Mouse (Mus musculus): ENCODE data around the gene Clec16a.

Clec16a gene

DNA sequence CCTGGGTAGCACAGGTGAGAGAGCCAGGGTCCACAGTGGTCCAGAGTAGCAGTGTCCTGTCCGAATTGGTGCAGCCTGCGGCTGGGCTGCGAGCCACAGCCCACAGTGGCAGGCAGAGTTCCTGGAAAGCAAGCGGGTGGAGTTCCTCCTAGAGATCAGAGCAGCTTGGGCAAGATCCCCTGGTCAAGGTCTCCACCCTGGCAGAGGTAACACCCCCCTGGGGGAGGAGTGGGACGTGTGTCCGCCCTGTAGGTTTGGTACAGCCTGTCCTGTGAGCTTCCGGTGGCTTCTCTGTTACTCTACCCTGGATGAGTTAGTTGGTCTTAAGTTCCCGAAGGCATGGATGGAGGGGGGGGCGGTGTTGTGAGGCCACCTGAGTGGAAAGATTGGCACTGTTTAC, 223.7 kb downstream of the Clec16a start:
- DNase-seq (ENCODE audit: low spot score), result no peak

DNA sequence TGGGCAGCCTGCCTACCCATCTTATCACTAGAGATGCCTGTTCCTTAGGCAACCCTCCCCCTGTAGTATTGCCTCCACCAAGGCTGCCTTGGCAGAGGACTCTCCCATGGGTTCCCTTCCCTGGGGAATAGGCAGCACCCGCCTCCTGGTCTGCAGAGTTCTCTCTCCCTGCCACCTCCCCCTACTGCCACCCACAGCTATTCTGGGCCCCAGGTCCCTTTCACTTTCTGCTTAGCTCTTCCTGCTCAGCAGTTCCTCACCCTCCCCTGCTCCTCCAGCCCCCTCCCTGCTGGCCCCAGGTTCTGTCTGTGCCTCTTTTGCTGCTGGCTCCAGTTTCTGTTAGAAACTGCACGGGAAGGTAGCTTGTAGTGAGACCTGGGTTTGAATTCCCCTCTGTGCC, 224.5 kb downstream of the Clec16a start:
- DNase-seq (ENCODE audit: low spot score), result no peak

DNA sequence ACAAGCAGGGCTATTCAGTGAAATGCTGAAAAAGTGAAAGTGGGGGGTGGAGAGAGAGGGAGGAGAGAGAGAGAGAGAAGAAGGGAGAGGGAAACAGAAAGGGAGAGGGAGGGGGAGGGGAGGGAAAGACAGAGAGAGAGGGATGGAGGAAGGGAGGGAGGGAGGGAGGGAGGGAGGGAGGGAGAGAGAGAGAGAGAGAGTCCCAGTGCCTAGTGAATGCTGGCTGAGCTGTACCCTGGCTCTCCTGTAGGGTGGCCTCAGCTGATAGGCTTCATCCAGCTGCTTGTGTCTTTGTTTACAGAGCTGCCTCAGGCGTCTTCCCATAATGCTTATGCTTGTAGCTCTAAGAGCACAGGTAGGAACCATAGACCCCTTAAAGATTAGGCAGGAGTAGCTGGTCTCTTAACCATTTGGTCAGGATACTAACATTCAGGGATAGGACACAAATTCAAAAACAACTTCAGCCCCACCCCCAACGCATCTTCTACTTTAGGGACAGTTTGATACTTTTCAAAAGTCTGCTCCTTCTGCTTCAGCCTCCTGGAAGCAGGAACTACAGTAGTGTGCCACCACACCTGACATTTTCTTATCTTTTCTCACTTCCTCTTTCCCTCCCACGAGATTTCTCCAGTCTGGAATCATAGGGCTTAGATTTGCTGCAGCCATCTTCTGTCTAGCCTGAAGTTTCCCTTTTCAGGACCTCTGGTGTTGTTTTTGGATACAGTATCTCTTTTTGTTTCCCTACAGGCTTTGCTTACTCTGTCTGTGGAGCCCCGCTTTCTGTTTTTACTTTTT, 225.6 kb downstream of the Clec16a start:
- DNase-seq (ENCODE audit: low spot score), result no peak

DNA sequence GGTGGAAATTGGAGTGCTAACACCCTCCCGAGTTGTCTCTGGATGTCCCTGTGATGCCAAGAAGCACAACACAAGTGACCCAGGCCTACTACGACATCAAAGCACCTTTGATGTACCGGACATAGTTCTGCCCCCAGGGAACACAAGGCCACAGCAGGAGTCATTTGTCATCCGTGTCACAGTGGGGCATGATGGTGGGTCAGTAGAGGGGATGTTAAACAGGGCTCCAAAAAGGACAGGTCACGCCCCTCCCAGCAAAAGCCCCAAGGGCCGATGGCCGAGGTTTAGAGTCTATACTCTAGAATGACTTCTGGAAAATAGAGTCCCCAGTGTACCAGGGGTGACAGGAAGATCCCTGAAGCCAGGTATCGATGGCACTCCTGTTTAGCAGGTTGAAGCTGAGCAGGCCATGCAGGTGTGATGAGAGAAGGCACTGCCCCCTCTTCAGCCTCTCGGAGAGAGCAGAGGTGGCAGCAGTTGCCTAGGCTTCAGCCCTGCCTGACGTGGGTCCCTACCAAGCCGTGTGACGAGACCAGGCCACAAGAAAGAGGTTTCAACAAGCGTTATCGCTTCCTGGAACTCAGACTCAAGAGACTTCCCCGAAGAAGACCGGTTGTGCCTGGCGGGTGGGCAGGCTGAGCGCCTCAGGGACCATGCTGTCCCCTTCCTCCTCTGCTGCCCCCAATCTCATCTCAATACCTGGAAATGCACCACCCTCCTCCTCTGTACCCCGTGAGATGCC, 226.8 kb downstream of the Clec16a start:
- DNase-seq (ENCODE audit: low spot score), result no peak

DNA sequence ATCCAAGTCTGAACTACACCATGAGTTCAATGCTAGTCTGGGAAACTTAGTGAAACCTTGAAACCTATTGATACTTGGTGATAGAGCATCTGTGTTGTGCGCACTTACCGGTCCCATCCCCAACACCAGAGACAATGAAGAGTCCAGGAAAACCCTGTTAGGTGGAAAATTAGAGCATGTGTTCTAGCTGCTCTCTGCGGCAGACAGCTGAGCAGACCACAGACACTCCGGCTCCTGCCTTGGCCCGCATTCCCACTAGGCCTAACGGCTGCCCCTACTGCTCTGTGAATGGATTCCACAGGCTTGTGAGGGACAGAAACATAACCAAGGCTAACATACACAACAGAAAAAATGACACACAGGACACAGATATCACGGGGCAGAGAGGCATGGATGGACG, 228.4 kb downstream of the Clec16a start:
- DNase-seq (ENCODE audit: low spot score), result no peak

DNA sequence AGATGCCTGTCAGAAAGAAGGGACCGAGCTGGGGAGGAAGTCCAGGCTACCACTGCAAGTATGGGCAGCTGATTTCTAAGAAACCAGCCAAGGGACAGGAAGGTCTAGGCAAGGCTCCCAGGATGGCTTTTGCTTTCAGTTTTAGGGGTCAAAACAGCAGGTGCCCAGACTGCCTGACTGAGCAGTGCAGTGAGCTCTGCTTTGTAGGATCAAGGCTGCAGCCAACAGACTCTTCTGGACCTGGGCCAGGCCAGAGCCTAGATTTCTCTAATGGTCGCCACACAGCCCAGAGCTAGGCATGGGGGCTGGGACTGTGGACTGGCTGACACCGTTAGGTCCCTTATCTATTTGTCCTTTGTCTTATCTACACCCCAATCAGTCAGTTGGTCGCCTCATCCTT, 229.6 kb downstream of the Clec16a start:
- DNase-seq (ENCODE audit: low spot score), result no peak

DNA sequence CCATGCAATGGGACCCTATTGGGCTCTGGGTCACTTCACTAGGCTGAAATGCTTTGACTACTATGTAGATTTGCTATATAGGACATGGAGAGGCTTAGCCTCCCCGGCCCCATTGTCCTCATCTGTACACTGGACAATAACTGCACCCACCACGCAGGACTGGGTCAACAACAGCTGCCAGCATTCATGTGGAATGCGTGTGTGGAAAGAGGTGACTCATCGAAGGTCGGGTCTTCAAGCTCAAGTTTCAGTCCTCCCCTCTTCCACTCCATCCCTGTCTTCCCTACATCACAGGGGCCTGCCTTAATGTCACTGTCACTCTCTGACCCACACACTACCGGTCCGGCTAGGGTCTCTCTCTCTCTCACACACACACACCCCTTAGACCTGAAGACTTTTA, 231.2 kb downstream of the Clec16a start:
- DNase-seq (ENCODE audit: low spot score), result no peak

DNA sequence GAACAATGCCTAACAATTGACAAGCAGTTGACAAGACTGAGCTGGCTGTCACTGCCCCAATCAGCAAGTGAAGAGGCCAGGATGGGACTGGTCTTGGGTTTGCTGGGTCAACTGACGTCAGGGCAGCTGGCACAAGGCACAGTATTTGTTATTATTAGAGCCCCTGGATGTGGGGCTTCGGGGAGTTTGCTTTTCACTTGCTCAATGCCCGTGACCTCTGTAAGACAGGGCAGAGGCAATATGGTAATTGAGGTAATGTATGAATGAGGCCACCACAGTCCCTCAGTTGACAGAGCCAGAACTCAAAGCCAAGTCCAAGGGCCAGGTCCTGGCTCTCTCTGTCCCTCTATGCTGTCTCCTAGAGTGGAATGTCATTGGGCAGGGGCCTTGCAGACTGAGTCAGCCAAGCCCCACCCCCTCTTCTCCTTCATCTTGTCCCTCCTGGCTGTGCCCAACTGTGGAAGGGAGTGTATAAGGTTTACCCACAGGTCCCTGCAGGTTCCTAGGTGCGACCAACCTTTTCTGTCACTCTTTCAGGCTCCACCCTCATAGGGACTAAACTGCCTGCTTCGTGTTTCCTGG, 232.5 kb downstream of the Clec16a start:
- no peak for DNase-seq (ENCODE audit: low spot score)

DNA sequence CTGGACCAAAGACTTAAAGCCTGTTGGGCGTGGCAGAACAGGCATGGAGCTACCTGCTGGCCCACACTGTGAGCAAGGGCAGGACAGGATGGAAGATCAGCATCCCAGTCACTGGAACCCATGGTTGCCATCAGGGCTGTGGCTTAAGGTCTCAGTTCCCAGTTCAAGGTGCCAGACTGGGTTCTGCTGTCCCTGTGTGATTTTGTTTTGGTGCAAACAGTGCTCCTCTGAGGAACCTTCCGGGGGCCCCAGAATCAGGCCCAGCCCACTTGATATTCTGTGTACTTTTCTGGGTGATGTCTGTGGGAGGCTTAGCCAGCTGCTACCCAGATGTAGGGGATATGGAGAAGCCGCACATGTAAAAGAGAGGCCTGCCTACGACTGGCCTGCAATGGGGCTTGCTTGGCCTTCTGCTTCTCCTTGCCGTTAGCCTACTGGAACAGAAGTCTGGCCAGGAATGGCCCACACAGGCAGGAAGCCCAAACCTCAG, 235.5 kb downstream of the Clec16a start:
- no peak for DNase-seq (ENCODE audit: low spot score)

DNA sequence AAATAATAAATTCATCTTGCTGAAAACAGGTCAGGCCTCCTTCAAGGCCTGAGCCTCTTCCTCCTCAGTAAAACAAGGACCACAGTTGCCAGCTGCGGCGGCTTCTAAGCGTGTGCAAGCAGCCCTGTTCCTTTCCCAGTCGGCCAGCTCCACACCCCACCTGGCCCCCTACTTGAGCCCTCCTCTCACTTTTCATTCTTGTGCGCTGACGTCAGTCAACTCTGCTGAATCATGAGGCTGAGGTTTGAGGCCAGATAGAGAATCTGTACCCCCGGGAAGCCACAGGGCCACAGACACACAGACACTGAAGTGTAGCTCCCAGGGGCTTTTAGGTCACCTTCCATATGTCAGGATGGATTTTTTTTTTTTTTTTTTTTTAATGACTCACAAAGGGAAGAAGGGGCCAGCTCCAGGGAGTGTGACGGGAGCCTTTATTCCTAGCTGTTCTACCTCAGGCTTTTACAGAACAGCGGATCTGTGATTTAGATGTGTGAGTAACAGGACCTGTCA, 236.8 kb downstream of the Clec16a start:
- peak; percentile 31 for DNase-seq (ENCODE audit: low spot score)

DNA sequence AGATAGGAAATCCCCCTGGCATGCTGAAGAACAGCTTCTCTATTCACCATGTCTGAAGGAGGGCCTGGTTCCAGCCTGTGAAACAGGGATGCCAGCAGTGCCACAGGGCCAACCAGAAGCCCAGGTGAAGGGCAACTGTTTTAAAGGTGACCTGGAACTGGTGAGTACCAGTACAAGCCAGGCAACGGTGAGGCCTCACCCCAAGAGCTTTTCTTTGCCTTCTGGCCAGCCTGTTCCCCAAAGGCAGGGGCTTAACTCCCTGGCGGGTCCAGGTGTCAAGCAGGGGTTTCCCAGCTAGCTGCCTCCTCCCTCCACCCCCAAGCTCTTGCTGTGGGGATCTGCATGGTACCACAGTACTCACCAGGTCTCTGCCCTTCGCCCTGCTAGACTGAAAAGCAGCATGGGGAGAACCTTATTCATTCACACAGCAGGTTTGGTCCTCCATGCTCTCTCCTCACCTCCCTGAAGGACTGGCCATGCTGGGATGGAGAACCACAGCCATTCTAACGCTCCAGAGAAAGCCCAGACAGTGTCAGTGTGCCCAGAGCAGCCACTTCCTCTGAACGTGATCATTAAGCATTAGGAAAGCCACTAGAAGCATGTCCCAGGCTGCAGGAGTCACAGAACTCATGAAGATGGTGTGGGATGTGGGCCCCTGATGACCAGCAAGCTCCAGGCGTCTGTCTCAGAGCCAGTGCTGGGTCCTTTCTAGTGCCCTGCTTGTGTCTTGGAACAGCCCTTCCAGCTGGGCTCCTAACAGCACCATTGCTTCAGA, 237.4 kb downstream of the Clec16a start:
- no peak for DNase-seq (ENCODE audit: low spot score)

DNA sequence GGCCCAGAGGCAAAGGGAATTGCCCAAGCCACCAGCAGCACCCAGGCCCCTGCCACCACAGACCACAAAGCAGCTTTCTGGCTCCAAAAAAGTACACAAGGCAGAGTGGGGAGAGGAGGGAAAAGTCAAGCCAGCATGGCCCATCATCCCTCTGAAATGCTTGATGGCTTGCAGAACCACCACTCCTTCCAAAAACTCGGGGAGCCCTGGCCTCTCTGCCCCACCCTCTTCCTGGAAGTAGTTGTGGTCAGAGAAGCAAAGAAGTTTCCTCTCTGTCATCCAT, 238.0 kb downstream of the Clec16a start:
- DNase-seq (ENCODE audit: low spot score), result no peak

DNA sequence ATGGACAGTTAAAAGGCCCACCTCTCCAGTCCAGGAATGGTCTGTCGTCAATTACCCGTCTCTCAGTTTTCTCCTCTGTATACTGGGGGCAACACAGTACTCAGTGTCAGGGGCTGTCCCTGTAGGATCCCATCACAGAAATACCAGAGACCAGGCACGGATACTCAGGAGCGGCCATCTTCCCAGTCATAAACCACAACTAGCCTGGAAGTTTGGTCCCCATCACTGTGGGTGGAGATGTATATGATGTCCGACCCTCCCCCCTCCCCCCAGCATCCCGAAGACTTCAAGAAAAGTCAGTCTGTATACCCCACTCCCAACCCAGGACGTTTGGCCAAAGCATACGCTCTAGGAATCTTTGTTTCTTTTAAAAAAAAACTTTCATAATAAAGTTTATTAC, 238.3 kb downstream of the Clec16a start:
- no peak for DNase-seq (ENCODE audit: low spot score)

DNA sequence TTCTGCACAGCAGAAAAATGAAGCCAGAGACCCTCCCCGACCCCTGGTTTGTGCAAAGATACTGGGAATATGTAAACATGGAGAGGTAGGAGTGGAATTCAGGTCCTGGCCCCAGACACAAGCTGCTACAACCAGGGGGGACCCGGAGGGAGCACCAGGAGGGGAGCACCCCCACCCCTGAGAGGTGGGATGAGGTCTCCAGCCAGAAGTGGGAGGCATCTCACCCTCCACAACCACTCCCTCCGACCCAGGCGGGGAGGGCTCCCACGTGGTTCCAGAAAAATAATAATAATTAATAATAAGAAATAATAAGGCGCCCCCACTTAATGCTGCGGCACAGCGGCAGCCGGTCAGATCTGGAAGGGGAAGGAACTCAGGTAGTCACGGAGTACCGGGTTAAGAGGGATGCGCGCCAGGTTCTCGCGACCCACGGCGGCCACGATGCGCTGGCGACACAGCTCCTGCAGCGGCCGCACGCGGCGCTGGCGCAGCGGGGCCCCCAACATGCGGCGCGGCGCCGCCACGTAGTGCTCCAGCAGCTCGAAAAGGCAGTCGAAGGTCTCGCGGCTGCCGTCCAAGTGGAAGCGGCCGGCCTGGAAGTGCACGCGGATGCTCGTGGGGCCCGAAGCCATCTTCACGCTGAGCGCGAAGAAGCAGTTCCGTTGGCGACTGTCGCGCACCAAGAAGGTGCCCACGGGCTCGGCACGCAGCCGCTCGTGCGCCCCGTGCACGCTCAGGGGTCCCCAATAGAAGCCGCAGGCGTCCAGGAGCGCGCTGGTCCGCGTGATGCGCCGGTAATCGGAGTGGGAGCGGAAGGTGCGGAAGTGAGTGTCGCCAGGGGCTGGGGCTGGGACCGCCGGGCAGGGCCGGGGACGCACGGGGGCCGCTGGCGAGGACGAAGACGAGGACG, 239.0 kb downstream of the Clec16a start:
- DNase-seq (ENCODE audit: low spot score), result peak; percentile 54

DNA sequence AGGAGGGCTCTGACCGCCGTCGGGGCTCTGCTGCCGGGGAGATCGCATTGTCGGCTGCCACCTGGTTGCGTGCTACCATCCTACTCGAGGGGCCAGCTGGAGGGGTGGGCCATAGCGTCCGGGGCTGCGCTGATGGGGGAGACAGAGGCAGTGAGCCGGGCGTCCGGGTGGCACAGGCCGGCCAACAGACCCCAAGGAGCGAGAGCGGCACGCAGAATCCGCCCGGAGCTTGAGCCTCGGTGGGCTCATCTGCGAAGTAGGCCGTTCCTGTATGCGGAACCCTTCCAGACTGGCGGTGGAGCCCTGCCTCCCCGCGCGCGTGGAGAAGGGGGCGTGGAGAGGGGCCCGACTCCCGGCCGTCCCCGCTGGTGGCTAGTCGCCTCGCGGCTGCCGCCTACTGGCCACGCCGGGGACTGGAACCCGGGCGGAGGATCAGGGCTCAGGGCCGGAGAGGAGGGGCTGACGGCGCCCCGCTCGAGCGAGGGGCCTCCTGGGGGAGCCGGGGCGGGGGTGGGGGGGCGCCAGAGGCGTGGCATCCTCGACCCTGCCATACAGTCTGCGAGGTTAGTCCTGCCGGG, 239.7 kb downstream of the Clec16a start:
- DNase-seq (ENCODE audit: low spot score), result peak; percentile 95

DNA sequence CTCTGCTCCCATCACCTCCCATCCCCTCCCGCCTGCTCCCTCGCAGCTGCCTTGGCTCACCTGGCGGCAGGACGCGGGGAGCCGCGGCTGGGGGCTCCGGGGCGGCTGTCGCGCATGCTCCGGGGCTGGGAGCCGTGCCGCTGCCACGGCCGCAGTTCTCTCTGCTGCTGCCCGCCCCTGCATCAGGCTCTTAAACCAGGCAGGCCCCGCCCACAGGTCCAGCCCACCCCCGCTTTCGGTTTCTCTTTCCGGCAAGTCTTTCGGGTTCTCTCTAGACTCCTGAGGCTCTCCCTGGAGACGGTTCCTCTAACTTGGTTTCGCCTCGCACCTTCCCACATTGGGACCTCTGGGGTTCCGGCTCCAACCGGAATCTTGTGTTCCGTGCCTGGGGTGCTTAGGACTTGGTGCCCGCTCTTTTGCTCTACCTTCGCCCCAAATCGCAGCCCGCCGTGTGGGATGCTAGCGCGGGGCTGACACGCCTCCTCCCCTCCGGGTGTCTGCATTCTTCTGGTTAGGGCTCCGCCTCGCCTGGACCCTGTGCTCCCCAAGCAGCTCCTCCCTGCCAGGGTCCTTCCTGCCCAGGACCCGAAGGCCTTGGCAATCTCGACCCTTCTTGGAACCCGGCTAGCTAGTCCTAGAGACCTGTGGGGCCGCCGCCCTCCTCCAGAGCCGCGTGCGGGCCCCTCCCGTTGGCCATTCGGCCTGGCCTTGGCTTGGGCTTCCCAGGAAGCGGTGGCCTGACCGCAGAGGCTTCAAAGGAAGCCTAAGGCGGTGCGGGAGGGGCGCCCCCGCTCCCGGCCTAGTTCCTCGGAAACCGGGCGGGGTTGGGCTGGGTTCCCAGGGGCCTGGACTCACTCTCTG, 240.5 kb downstream of the Clec16a start, which contains the start of gene Socs1:
Gene Socs1 (minus strand): TSS at position 166 of the 861 bp plus-strand sequence.
- DNase-seq (ENCODE audit: low spot score), result peak; percentile 86

DNA sequence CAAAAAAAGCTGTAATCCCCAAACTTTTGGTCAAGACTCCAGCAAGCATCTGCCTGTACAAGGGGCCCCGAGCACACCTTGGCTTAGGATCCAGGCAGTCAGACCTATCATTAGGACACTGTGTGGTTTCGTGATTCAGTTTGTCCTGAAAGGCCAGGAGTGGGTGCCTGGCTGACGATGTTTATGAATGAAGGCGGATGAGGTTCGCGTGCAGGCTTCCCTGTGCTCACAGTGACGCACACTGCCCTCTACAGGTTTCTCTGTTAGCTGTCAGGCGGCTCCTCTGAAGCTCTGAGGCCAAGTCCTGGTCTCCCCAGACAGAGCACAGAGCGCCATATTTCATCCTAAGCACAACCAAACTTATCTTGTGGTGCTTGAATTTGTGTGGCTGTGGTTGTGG, 241.1 kb downstream of the Clec16a start:
- peak; percentile 95 for DNase-seq (ENCODE audit: low spot score)

DNA sequence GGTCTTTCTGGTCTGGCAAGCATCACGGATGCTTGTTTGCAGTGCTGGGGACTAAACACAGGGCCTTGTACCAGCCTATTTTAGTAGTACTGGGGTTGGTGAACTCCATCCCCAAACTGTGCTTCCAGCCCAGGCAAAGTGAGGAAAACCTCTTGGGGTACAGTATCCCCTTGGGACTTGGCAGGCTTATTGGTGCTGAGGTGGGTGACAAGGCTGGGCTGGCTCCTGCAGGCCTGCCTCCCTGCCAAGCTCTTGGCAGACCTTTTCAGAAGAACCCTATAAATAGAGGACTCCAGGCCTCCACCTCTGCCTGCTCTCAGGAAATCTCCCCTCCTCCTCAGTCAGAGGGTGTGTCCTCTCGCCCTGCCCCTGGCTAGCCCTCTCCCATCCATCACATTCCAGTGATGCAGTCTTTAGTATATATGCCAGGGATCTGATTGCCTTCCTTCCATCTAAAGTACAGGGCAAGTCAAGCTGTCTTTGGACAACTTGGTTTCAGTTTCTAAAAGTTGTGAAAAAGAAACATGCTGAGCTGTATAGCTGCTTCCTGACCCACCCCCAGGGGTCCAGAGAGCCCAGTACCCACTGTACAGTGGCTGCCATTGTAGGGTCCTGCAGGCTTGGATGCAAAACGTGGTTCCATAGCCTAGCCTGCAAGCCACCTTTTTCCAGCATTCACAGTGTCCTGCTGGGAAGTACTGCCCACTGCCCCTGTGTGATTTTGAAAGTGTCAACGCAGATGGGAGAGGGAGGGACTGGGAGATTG, 241.8 kb downstream of the Clec16a start:
- DNase-seq (ENCODE audit: low spot score), result no peak

DNA sequence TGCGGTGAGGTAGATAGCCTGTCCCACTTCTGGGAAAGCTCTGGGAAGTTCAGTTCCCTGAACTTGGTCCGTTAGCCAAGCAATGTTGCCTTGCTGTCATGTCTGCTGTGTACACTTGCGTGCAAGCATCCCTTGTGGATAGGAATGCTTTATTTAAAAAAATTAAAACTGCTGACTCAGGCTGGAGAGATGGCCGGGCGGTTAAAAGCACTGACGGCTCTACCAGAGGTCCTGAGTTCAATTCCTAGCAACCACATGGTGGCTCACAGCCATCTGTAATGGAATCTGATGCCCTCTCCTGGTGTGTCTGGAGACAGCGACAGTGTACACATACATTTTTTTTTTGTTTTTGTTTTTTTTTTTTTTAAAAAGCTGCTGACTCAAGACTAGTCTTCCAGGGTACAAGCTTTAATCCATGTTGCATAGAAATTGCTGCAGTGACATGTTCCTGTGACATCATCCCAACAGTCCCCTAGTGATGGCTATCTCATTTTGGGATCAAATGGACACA, 242.5 kb downstream of the Clec16a start:
- no peak for DNase-seq (ENCODE audit: low spot score)
